Mouse (Mus musculus) right cerebral cortex, postnatal 4 days (tissue): ENCODE measurements around the gene Ginm1.
"Not testable (repeated sequence)": the region's sequence is repeated elsewhere in the genome, so short reads cannot be mapped to it uniquely, and the experiment has no call there.

Experiments used
- DNase-seq: peaks from one replicate; pipeline ENCODE4 v3.0.0-alpha.2; 2022

The Ginm1 gene

GRCm38 (mm10) chr10:7802519-7803140 is 10.0 kb upstream of the Ginm1 start:
- DNase-seq, result no peak

- DNase-seq, result no peak
Measured at GRCm38 (mm10) chr10:7801258-7801657, 8.6 kb upstream of the Ginm1 start.

DNA sequence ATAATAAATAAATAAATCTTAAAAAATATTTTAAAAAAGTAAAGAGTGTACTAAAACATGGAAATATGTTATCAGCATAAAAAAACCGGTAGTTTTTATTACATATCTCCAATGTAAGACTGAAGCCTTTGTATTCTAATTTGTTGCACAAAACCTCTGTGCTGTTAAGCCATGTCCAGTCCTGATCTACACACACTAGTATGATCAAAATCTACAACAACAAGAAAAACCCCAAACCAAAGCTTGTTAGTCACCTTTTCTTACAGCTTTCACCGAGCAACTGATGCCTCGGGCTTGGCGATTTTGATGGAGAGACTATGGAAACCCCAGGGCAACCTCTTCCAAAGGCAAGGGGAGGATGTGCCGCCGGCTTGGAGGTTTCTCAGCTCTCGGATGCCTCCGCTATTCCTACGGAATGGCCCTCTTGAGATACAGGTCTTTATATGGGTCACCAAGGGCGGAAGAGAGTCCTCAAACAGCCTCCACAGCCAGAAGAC is 322 bp downstream of the Ginm1 start:
- DNase-seq, result no peak

- no peak for DNase-seq
Measured at GRCm38 (mm10) chr10:7787319-7787718, 5.3 kb downstream of the Ginm1 start.

DNA sequence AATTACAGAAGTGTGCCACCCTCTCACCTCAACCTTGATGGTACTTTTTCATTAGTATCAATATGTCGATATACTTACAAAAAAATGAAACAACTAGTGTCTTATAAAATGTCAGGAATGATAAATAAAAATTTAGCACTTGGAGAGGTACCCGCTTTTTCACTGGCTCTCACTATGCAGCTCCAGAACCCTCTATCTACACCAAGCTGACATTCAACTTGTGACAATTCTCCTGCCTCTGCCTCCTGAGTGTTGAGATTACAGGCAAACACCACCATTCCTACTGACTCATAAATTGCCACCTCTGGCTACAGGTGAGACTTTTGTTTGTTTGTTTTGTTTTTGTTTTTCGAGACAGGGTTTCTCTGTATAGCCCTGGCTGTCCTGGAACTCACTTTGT is 11.4 kb downstream of the Ginm1 start:
- no peak for DNase-seq

DNA sequence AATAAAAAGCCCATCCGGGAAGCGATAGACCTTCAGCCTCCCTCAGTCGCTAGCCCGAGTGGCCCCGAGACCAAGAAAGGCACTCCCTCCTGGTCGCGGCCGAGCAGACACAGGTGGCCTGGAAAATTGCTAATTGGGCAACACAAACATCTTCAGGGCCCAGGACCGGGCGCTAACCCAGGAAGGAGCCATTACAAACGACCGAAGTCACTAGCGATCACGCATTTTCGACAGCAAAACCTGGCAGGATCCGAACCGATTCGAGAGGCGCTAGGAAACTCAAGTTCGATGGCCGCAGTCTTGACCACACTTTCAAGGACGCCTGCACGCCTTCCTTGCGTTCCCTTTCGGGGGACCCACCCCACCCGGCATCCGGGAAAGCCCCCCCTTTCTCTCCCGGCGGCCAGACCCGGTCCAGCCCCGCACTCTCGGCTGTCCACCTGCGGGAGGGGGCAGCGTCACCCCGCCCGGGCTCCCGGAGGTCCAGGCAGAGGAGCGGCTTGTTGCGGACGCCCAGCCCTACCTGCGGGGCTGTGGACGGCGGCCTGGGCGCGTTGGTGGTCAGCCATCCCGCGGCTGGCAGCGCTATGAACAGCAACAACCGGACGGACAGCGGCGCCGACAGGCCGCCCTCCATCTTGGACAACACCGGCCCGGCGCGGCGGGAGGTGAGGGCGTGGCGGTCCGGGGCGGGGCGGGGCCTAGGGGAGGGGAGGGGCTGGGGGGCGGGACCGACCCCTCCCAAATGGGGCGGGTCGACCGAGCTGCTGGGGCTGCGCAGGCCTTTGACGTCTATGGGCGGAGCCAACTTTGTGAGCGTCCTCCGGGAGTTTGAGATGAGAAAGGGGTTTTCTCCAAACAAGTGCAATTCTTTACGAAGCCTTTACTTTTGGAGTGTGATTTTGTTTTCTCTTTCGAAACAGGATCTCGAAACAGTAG is 12.1 kb downstream of the Ginm1 start:
- DNase-seq, result peak; percentile 85

GRCm38 (mm10) chr10:7779751-7780237 is 12.8 kb downstream of the Ginm1 start:
- no peak for DNase-seq

DNA sequence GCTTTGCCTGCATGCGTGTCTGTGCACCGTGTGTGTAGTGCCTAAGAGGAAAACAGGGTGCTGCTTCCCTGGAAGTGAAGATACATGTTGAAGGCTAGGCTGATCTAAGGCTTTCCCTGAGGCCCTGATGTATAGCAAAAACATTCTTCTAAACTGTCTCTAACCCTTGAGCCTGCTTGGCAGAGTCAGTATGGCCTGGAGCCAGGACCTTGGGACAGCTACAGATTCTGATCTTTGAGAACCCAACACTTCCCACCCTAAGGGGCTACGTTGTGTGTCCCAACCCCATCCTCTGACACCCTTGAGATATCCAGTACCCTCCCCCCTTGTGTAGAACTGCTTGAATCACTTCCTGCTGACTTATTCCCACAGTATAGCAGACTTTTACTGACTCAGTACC is 14.3 kb downstream of the Ginm1 start:
- DNase-seq, result no peak

GRCm38 (mm10) chr10:7775421-7775820 is 17.2 kb downstream of the Ginm1 start:
- DNase-seq, result no peak

DNA sequence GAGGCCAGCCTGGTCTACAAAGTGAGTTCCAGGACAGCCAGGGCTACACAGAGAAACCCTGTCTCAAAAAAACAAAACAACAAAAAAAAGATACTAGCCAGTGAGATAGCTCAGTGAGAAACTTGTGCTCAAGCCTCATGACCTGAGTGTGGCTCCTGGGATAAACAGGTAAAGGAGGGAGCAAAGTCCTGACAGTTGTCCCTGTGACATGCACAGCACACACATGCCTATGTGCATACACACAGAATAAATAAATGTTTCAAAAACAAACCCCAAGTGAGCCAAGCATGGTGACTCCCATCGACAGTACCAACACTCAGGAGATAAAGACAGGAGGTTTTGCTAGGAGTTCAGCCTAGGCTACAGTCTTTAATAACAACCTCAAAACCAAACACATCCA is 19.9 kb downstream of the Ginm1 start:
- DNase-seq, result no peak

DNA sequence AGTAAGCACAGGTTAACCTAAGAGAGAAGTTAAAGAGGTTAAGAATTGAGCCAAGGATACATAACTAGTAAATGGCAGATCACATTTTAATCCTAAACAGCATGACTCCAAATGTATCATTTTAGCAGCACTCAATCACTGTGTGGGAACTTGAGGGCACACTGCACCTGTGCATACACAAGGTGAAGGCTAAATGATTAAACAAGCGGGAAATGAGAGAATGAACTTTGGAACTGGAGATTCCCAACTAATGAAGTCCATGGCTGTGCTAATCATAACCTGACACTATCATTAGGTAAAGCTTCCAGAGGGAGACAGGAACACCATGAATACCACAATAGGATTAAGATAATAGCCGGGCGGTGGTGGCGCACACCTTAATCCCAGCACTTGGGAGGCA is 20.3 kb downstream of the Ginm1 start:
- no peak for DNase-seq

- DNase-seq, result no peak
Measured at GRCm38 (mm10) chr10:7757544-7757943, 35.1 kb downstream of the Ginm1 start.

DNA sequence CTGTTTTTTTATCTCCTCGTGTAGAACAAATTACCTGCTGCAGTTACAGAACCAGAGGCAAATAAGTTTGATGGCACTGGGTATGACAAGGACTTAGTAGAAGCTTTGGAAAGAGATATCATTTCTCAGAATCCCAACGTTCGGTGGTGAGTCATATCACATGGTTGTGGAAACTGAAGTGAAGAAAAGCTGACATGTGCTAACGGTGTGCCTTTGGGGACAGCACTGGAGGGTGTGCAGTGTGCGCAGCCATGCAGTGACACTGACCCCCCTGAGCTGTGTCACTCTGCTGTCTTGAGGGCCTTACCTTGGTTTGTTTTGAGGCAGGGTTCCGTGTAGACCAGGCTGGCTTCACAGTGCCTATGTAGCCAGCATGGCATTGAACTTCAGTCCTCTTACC is 43.9 kb downstream of the Ginm1 start:
- DNase-seq, result no peak

DNA sequence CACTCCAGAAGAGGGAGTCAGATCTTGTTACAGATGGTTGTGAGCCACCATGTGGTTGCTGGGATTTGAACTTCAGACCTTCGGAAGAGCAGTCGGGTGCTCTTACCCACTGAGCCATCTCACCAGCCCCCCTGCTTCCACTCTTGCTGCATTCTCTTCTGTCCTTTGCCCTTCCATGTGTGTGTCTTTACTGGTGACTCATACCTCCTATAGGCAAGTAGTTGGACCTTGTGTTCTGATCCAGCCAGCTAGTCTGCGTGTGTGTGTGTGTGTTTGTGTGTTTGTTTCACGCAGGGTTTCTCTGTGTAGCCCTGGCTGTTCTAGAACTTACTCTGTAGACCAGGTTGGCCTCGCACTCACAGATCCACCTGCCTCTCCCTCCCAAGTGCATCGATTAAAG is 47.1 kb downstream of the Ginm1 start:
- DNase-seq, result not testable (repeated sequence)

DNA sequence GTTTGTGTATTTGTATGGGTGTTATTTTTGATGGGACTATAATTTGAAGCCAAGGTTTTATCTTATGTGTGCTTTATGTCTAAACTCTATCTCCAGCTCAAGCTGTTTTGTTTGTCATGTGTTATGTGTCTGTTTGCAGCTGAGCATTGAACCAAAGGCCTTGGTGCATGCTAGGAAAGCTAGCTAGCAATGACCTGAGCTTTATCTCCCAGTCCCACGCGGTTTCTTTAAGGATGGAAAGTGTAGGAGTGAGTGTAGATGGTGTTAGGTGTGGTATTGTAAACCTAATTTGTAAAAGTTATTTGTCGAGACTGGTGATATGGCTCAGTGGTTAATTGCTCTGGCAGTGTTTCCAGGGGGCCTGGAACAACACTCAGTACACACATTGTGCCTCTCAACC is 54.7 kb downstream of the Ginm1 start:
- no peak for DNase-seq

DNA sequence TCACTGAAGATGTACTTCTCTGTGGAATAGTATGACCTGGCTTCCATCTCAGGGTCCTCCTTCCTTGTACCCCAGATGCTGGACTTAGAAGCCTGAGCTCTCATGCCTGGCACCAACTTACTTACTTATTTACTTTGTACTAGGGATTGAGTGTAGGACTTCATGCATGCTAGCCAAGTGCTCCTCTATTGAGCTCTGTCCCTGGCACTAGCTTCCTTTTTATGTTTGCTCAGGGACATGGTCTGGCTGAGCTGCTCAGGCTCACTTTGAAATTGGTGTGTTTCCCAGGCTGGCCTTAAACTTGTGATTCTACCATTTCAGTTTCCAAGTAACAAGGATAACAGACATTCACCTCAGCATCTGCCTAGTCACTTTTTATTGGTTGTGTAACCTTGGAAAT is 55.5 kb downstream of the Ginm1 start:
- no peak for DNase-seq

GRCm38 (mm10) chr10:7731582-7731981 is 61.0 kb downstream of the Ginm1 start:
- no peak for DNase-seq

DNA sequence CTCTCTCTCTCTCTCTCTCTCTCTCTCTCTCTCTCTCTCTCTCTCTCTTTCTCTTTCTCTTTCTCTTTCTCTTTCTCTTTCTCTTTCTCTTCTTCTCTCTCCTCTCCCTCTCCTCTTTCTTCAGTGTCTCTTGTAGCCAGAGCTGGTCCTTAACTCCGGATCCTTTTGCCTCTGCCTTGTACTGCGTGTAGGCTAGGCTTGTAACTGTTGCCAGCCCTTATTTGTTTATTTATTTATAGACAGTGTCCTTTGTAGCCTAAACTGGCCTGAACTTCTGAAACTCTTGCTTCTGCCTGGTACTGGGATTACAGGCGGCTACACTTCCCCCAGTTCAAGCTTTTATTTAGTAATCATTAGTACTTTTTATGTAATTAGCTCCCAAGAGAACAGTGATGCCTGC is 65.6 kb downstream of the Ginm1 start:
- DNase-seq, result no peak

- DNase-seq, result no peak
Measured at GRCm38 (mm10) chr10:7726501-7726812, 66.2 kb downstream of the Ginm1 start.

- DNase-seq, result peak; percentile 92
Measured at GRCm38 (mm10) chr10:7725751-7726500, 66.7 kb downstream of the Ginm1 start, which contains the start of gene Katna1. Gene Katna1, plus strand, starts transcription at chr10:7726000.
